Mouse (Mus musculus) stomach, postnatal 0 days (tissue): ENCODE measurements at regions not wholly inside any gene's neighbourhood (a gene's known extent, or its start where the extent isn't known, plus 50 kb on each side); places are given as distances from the start of the nearest gene placed in this dataset.

Source experiments
- CTCF ChIP-seq: IDR thresholded peaks from 2 replicates; pipeline ENCODE4 v1.5.1; 2016; ENCODE audit warnings: antibody characterized with exemption, low read depth, mild to moderate bottlenecking, moderate library complexity
- EP300 ChIP-seq: optimal IDR thresholded peaks from 2 replicates; pipeline ENCODE3; 2016; ENCODE audit warnings: antibody characterized with exemption

GRCm38 (mm10) chr16:29771320-29771719 is 192.2 kb downstream of the Opa1 start:
- TF ChIP-seq CTCF, result no peak
- no peak for TF ChIP-seq EP300
